Mouse (Mus musculus): ENCODE data around the gene Gm45785. TPM values are rescaled to one million over a fixed set of nuclear protein-coding genes. Genes with fewer than 3 reads are reported as not detected.
"Not testable (repeated sequence)": the region's sequence is repeated elsewhere in the genome, so short reads cannot be mapped to it uniquely, and the experiment has no call there.

The Gm45785 gene
- polyA plus RNA-seq, 1 experiment from 2014 or later, result not detected

- Histone ChIP-seq H3K4me1 (ENCODE audit: control insufficient read depth in 2 of 2, insufficient read depth in 2 of 2, low read length in 2 of 2) (no peaks in the 10 kb centered on the region), H3K27me3 (ENCODE audit: control insufficient read depth, insufficient read depth, low read length) (no peaks in the 10 kb centered on the region), H3K36me3 (ENCODE audit: control insufficient read depth, insufficient read depth, low read length) (peaks cover 84% of the 10 kb centered on the region), H3K9ac (ENCODE audit: low read length) (no peak overlapping the region), H3K4me2 (ENCODE audit: low read length) (no peak overlapping the region), H3K9me3 (ENCODE audit: control insufficient read depth, low read length) (no peaks in the 10 kb centered on the region), H3K27ac (replicated peaks in 1 of 2; ENCODE audit: control insufficient read depth in 1 of 2, insufficient read depth in 1 of 2, low read depth in 2 of 2, low read length in 2 of 2) (no peak overlapping the region), H3K4me3 (ENCODE audit: control insufficient read depth in 1 of 2, insufficient read depth in 1 of 2, low read depth in 1 of 2, low read length in 2 of 2) (no peak overlapping the region)
- 94% methylated on average over 3 of the region's 3 CpGs for WGBS
- ATAC-seq (ENCODE audit: insufficient number of reproducible peaks, insufficient read depth, low FRiP score, low read depth), result no peak
These were observed 38.5 kb upstream of the Gm45785 start for GRCm38 (mm10) chr7:140894611-140895010.

- no peak for ATAC-seq (ENCODE audit: insufficient number of reproducible peaks, insufficient read depth, low FRiP score, low read depth)
- Histone ChIP-seq H3K4me1 (ENCODE audit: control insufficient read depth in 2 of 2, insufficient read depth in 2 of 2, low read length in 2 of 2) (no peaks in the 10 kb centered on the region), H3K36me3 (ENCODE audit: control insufficient read depth, insufficient read depth, low read length) (peaks cover 84% of the 10 kb centered on the region), H3K9ac (ENCODE audit: low read length) (no peak overlapping the region), H3K27me3 (ENCODE audit: control insufficient read depth, insufficient read depth, low read length) (no peaks in the 10 kb centered on the region), H3K9me3 (ENCODE audit: control insufficient read depth, low read length) (no peaks in the 10 kb centered on the region), H3K4me2 (ENCODE audit: low read length) (no peak overlapping the region), H3K4me3 (ENCODE audit: control insufficient read depth in 1 of 2, insufficient read depth in 1 of 2, low read depth in 1 of 2, low read length in 2 of 2) (no peak overlapping the region), H3K27ac (replicated peaks in 1 of 2; ENCODE audit: control insufficient read depth in 1 of 2, insufficient read depth in 1 of 2, low read depth in 2 of 2, low read length in 2 of 2) (no peak overlapping the region)
- 85% methylated on average over 7 of the region's 7 CpGs for WGBS
These were observed 37.9 kb upstream of the Gm45785 start for GRCm38 (mm10) chr7:140894031-140894430.

- H3K36me3 ChIP-seq (ENCODE audit: control insufficient read depth, insufficient read depth, low read length), result peaks cover 85% of the 10 kb centered on the region
- H3K27me3 ChIP-seq (ENCODE audit: control insufficient read depth, insufficient read depth, low read length); H3K4me3 ChIP-seq (ENCODE audit: control insufficient read depth in 1 of 2, insufficient read depth in 1 of 2, low read depth in 1 of 2, low read length in 2 of 2); H3K9ac ChIP-seq (ENCODE audit: low read length); H3K27ac ChIP-seq (replicated peaks in 1 of 2; ENCODE audit: control insufficient read depth in 1 of 2, insufficient read depth in 1 of 2, low read depth in 2 of 2, low read length in 2 of 2); H3K4me2 ChIP-seq (ENCODE audit: low read length); H3K9me3 ChIP-seq (ENCODE audit: control insufficient read depth, low read length); ATAC-seq (ENCODE audit: insufficient number of reproducible peaks, insufficient read depth, low FRiP score, low read depth); H3K4me1 ChIP-seq (ENCODE audit: control insufficient read depth in 2 of 2, insufficient read depth in 2 of 2, low read length in 2 of 2): not testable (repeated sequence)
- WGBS, result 95% methylated on average over 16 of the region's 16 CpGs
These were observed 34.5 kb upstream of the Gm45785 start for GRCm38 (mm10) chr7:140890636-140891035.

GRCm38 (mm10) chr7:140882469-140882803 lies 26.3 kb upstream of the Gm45785 start:
- 0% methylated on average over 12 of the region's 12 CpGs for WGBS
- 0 out of 2 replicates have a peak, but pooled peaks have one; percentile 8 for ATAC-seq (ENCODE audit: insufficient number of reproducible peaks, insufficient read depth, low FRiP score, low read depth)
- Histone ChIP-seq H3K27ac (replicated peaks in 1 of 2; ENCODE audit: control insufficient read depth in 1 of 2, insufficient read depth in 1 of 2, low read depth in 2 of 2, low read length in 2 of 2) (peak overlapping the region in 1 of 2 experiments; percentile 86; a peak in 2 of 4 replicates), H3K9ac (ENCODE audit: low read length) (peak overlapping the region; percentile 80), H3K4me1 (ENCODE audit: control insufficient read depth in 2 of 2, insufficient read depth in 2 of 2, low read length in 2 of 2) (peaks cover 3 to 9% of the 10 kb centered on the region in 2 experiments; a peak in 2 of 4 replicates), H3K4me2 (ENCODE audit: low read length) (peak overlapping the region; percentile 74), H3K27me3 (ENCODE audit: control insufficient read depth, insufficient read depth, low read length) (no peaks in the 10 kb centered on the region), H3K4me3 (ENCODE audit: control insufficient read depth in 1 of 2, insufficient read depth in 1 of 2, low read depth in 1 of 2, low read length in 2 of 2) (peak overlapping the region; percentile 76 to 96), H3K36me3 (ENCODE audit: control insufficient read depth, insufficient read depth, low read length) (peaks cover 45% of the 10 kb centered on the region), H3K9me3 (ENCODE audit: control insufficient read depth, low read length) (no peaks in the 10 kb centered on the region)

GRCm38 (mm10) chr7:140881696-140882468 lies 25.8 kb upstream of the Gm45785 start, which contains the start of the genes Psmd13 and Sirt3:
Gene Psmd13, plus strand, starts transcription at chr7:140881968.
Gene Sirt3, minus strand, starts transcription at chr7:140882309.
- peak within 1 kb of the TSS; percentile 74 for H3K4me2 ChIP-seq (ENCODE audit: low read length)
- WGBS, result under 1% methylated on average over 59 of the region's 59 CpGs
- no peaks in the 10 kb centered on the region for H3K9me3 ChIP-seq (ENCODE audit: control insufficient read depth, low read length)
- peak; percentile 93 for ATAC-seq (ENCODE audit: insufficient number of reproducible peaks, insufficient read depth, low FRiP score, low read depth)
- peaks cover 3 to 9% of the 10 kb centered on the region in 2 experiments; a peak in 2 of 4 replicates for H3K4me1 ChIP-seq (ENCODE audit: control insufficient read depth in 2 of 2, insufficient read depth in 2 of 2, low read length in 2 of 2)
- H3K27ac ChIP-seq (replicated peaks in 1 of 2; ENCODE audit: control insufficient read depth in 1 of 2, insufficient read depth in 1 of 2, low read depth in 2 of 2, low read length in 2 of 2), result peak within 1 kb of the TSS; percentile 80 to 86
- H3K36me3 ChIP-seq (ENCODE audit: control insufficient read depth, insufficient read depth, low read length), result peaks cover 45% of the 10 kb centered on the region
- peak within 1 kb of the TSS; percentile 76 to 96 for H3K4me3 ChIP-seq (ENCODE audit: control insufficient read depth in 1 of 2, insufficient read depth in 1 of 2, low read depth in 1 of 2, low read length in 2 of 2)
- no peaks in the 10 kb centered on the region for H3K27me3 ChIP-seq (ENCODE audit: control insufficient read depth, insufficient read depth, low read length)
- H3K9ac ChIP-seq (ENCODE audit: low read length), result peak within 1 kb of the TSS; percentile 80

DNA sequence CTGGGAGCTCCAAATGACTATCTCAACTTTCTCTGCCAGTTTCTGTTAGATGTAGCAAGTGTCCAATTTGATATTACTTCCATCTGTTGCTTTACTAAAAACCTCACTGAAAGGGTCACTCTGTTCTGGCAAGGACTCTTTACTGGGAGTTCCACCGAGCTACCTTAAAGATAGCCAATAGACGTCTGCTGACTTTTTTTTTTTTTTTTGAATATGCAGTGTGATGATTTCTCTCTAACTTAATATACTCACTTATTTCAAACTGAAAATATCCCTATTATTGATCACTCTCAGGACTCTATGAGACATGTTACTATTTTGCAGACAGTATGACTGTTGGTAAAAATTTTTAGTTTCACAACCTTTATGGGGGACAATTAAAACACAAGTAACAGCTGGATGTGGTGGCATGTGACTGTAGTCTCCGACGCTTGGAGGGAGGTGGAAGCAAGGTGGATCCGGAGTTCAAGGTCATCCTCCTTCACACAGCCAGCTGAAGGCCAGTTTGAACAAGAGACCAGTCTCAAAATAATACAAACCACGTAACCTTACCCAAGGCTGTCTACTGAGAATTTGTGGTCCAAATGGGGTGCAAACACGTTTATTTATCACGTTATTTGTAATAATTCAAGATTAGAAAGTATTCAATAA lies 24.9 kb upstream of the Gm45785 start:
- no peaks in the 10 kb centered on the region for H3K9me3 ChIP-seq (ENCODE audit: control insufficient read depth, low read length)

GRCm38 (mm10) chr7:140880419-140880818 lies 24.3 kb upstream of the Gm45785 start:
- Histone ChIP-seq H3K4me2 (ENCODE audit: low read length) (peak overlapping the region; percentile 74), H3K9ac (ENCODE audit: low read length) (peak overlapping the region; percentile 80), H3K27ac (replicated peaks in 1 of 2; ENCODE audit: control insufficient read depth in 1 of 2, insufficient read depth in 1 of 2, low read depth in 2 of 2, low read length in 2 of 2) (peak overlapping the region in 1 of 2 experiments; percentile 86; a peak in 2 of 4 replicates), H3K4me3 (ENCODE audit: control insufficient read depth in 1 of 2, insufficient read depth in 1 of 2, low read depth in 1 of 2, low read length in 2 of 2) (peak overlapping the region in 1 of 2 experiments; percentile 76; a peak in 2 of 4 replicates), H3K27me3 (ENCODE audit: control insufficient read depth, insufficient read depth, low read length) (no peaks in the 10 kb centered on the region), H3K36me3 (ENCODE audit: control insufficient read depth, insufficient read depth, low read length) (peaks cover 47% of the 10 kb centered on the region), H3K9me3 (ENCODE audit: control insufficient read depth, low read length) (no peaks in the 10 kb centered on the region), H3K4me1 (ENCODE audit: control insufficient read depth in 2 of 2, insufficient read depth in 2 of 2, low read length in 2 of 2) (peaks cover 3 to 9% of the 10 kb centered on the region in 2 experiments; a peak in 2 of 4 replicates)
- no peak for ATAC-seq (ENCODE audit: insufficient number of reproducible peaks, insufficient read depth, low FRiP score, low read depth)
- WGBS, result 82% methylated on average over 3 of the region's 3 CpGs

More for the DNA sequence above, 24.9 kb upstream of the Gm45785 start:
- 10% methylated on average over 8 of the region's 8 CpGs for WGBS
- H3K4me2 ChIP-seq (ENCODE audit: low read length), result peak overlapping the region; percentile 74
- ATAC-seq (ENCODE audit: insufficient number of reproducible peaks, insufficient read depth, low FRiP score, low read depth), result no peak
- peak overlapping the region; percentile 76 to 96 for H3K4me3 ChIP-seq (ENCODE audit: control insufficient read depth in 1 of 2, insufficient read depth in 1 of 2, low read depth in 1 of 2, low read length in 2 of 2)
- peaks cover 45% of the 10 kb centered on the region for H3K36me3 ChIP-seq (ENCODE audit: control insufficient read depth, insufficient read depth, low read length)
- no peaks in the 10 kb centered on the region for H3K27me3 ChIP-seq (ENCODE audit: control insufficient read depth, insufficient read depth, low read length)
- H3K27ac ChIP-seq (replicated peaks in 1 of 2; ENCODE audit: control insufficient read depth in 1 of 2, insufficient read depth in 1 of 2, low read depth in 2 of 2, low read length in 2 of 2), result peak overlapping the region; percentile 80 to 86
- peak overlapping the region; percentile 80 for H3K9ac ChIP-seq (ENCODE audit: low read length)
- H3K4me1 ChIP-seq (ENCODE audit: control insufficient read depth in 2 of 2, insufficient read depth in 2 of 2, low read length in 2 of 2), result peaks cover 3 to 9% of the 10 kb centered on the region in 2 experiments; a peak in 2 of 4 replicates

All from heart, embryonic 14.5 days (tissue).